ENCODE assay signal across 8 mouse cellular contexts in genomic region chr4:124801552-124802308, GRCm38 (mm10). TPM values are rescaled to one million over a fixed set of nuclear protein-coding genes. Genes with fewer than 3 reads are reported as not detected.
DNase-seq lines count a peak whose midpoint lies in the region; ATAC-seq and TF ChIP-seq lines count a peak whose summit lies in the region.

TSS of gene Mtf1 (plus strand) at chr4:124802104.

- H3K9me3 ChIP-seq in heart, embryonic 14.5 days (ENCODE audit: control insufficient read depth, low read length): no peaks in the 10 kb centered on the region
- H3K9me3 ChIP-seq in liver, embryonic 11.5 days (ENCODE audit: control insufficient read depth, low read length): no peaks in the 10 kb centered on the region

- peaks cover 0 to 12% of the 10 kb centered on the region in 2 experiments; a peak in 3 of 4 replicates for H3K4me1 ChIP-seq in heart, embryonic 14.5 days (ENCODE audit: control insufficient read depth in 2 of 2, insufficient read depth in 2 of 2, low read length in 2 of 2)
- peaks cover 13% of the 10 kb centered on the region for H3K4me1 ChIP-seq in liver, embryonic 11.5 days (replicated peaks; ENCODE audit: control insufficient read depth, insufficient read depth, low read length)

- WGBS in heart, embryonic 14.5 days: 4% methylated on average over 21 of the region's 21 CpGs
- 4% methylated on average over 21 of the region's 21 CpGs for WGBS in liver, embryonic 11.5 days

- peak; percentile 76 to 86 for DNase-seq in CD8-positive naive resting alpha-beta T cell, adult 2 months (ENCODE audit: low read depth in 2 of 2, low spot score in 2 of 2)
- DNase-seq in c-Kit-negative CD71-positive TER-119-positive erythroid progenitor cells, embryonic 14.5 days (ENCODE audit: low read depth, low spot score): peak; percentile 90
- DNase-seq in fibroblast of lung, adult 2 months (ENCODE audit: low read depth): peak; percentile 61
- DNase-seq in kidney, postnatal 10 days: peak; percentile 95
- peak; percentile 79 for DNase-seq in liver, embryonic 11.5 days (ENCODE audit: low spot score)
- peak; percentile 89 to 97 for DNase-seq in spleen, postnatal 4 days (ENCODE audit: low spot score in 2 of 2)

- peaks cover 35% of the 10 kb centered on the region for H3K79me2 ChIP-seq in myocyte (ENCODE audit: control insufficient read depth, insufficient read depth)

- peak within 1 kb of the TSS; percentile 66 to 89 for H3K4me3 ChIP-seq in heart, embryonic 14.5 days (ENCODE audit: control insufficient read depth in 1 of 2, insufficient read depth in 1 of 2, low read depth in 1 of 2, low read length in 2 of 2)
- H3K4me3 ChIP-seq in liver, embryonic 11.5 days (ENCODE audit: low read depth, low read length): peak within 1 kb of the TSS; percentile 92
- H3K4me3 ChIP-seq in myocyte: peak within 1 kb of the TSS; percentile 100

- H3K4me2 ChIP-seq in heart, embryonic 14.5 days (ENCODE audit: low read length): peak within 1 kb of the TSS; percentile 93
- H3K4me2 ChIP-seq in liver, embryonic 11.5 days: peak within 1 kb of the TSS; percentile 91
- H3K4me2 ChIP-seq in myocyte (ENCODE audit: low read depth): peak within 1 kb of the TSS; percentile 76

- no peaks in the 10 kb centered on the region for H3K27me3 ChIP-seq in heart, embryonic 14.5 days (ENCODE audit: control insufficient read depth, insufficient read depth, low read length)
- H3K27me3 ChIP-seq in liver, embryonic 11.5 days (replicated peaks; ENCODE audit: control insufficient read depth, insufficient read depth, low read length): no peaks in the 10 kb centered on the region
- H3K27me3 ChIP-seq in myocyte (ENCODE audit: control insufficient read depth, insufficient read depth, insufficient read length): no peaks in the 10 kb centered on the region

- no peak for TF ChIP-seq POLR2A in myocyte (IDR thresholded peaks at IDR 0.05; ENCODE audit: insufficient read length, low read depth)

- peak within 1 kb of the TSS; percentile 89 for H3K9ac ChIP-seq in heart, embryonic 14.5 days (ENCODE audit: low read length)
- peak within 1 kb of the TSS; percentile 99 for H3K9ac ChIP-seq in liver, embryonic 11.5 days (ENCODE audit: low read depth, low read length)

- peak within 1 kb of the TSS; percentile 90 to 94 for H3K27ac ChIP-seq in heart, embryonic 14.5 days (replicated peaks in 1 of 2; ENCODE audit: control insufficient read depth in 1 of 2, insufficient read depth in 1 of 2, low read depth in 2 of 2, low read length in 2 of 2)
- peak within 1 kb of the TSS; percentile 99 for H3K27ac ChIP-seq in liver, embryonic 11.5 days (ENCODE audit: low read depth, low read length)

- H3ac ChIP-seq in myocyte (ENCODE audit: control insufficient read depth, insufficient read length): peak within 1 kb of the TSS; percentile 52

- H3K36me3 ChIP-seq in heart, embryonic 14.5 days (ENCODE audit: control insufficient read depth, insufficient read depth, low read length): peaks cover 51% of the 10 kb centered on the region
- peaks cover 22% of the 10 kb centered on the region for H3K36me3 ChIP-seq in liver, embryonic 11.5 days (ENCODE audit: control insufficient read depth, insufficient read depth, low read length)
- peaks cover 44% of the 10 kb centered on the region for H3K36me3 ChIP-seq in myocyte (ENCODE audit: control insufficient read depth, insufficient read depth)

- peak; percentile 64 for ATAC-seq in heart, embryonic 14.5 days (ENCODE audit: insufficient number of reproducible peaks, insufficient read depth, low FRiP score, low read depth)
- ATAC-seq in liver, embryonic 11.5 days (replicated peaks; ENCODE audit: low FRiP score): peak; percentile 76

TF ChIP-seq in myocyte, 11 proteins besides CTCF, POLR2A, EP300 and RAD21:
- TF ChIP-seq CEBPB (IDR thresholded peaks at IDR 0.05; ENCODE audit: insufficient read depth, poor library complexity, severe bottlenecking) (no peak), E2F4 (IDR thresholded peaks at IDR 0.05; ENCODE audit: insufficient read depth) (no peak), MYOD1 (IDR thresholded peaks at IDR 0.05; ENCODE audit: control insufficient read depth in 1 of 3, insufficient read length in 2 of 3, low read depth in 2 of 3) (peak in 1 of 3 experiments; percentile 3), SRF (IDR thresholded peaks at IDR 0.05; ENCODE audit: control insufficient read depth, insufficient read length, low read depth) (peak; percentile 13), MYOG (IDR thresholded peaks at IDR 0.05; ENCODE audit: control insufficient read depth in 1 of 3, insufficient read depth in 1 of 3, insufficient read length in 2 of 3, low read depth in 2 of 3) (peak in 1 of 3 experiments; percentile 26), POLR2AphosphoS2 (IDR thresholded peaks at IDR 0.05; ENCODE audit: insufficient read length, low read depth) (no peak), USF1 (IDR thresholded peaks at IDR 0.05; ENCODE audit: low read depth) (no peak), TCF12 (IDR thresholded peaks at IDR 0.05; ENCODE audit: insufficient read depth, poor library complexity, severe bottlenecking) (no peak), TCF3 (IDR thresholded peaks at IDR 0.05; ENCODE audit: insufficient read length, low read depth) (no peak), MAX (IDR thresholded peaks at IDR 0.05; ENCODE audit: low read depth) (no peak), REST (IDR thresholded peaks at IDR 0.05; ENCODE audit: insufficient read depth, insufficient read length) (no peak)
TF ChIP-seq in myocyte: peak in this region for 3.

RNA-seq across cellular contexts. Expression of gene Mtf1, which starts in this region (rescaled TPM):
- 11.4 and 14.0 TPM in 2 replicates for polyA plus RNA-seq in heart, embryonic 14.5 days (2014; fragmentation: Nextera tagmentation; extraction: Ambion mirVana)
- 21.2 and 24.2 TPM in 2 replicates for polyA plus RNA-seq in liver, embryonic 11.5 days (2014; fragmentation: Nextera tagmentation; extraction: Ambion mirVana)
- polyA plus RNA-seq in myocyte (2012; fragmentation: generic; extraction: Trizol): 12.9 TPM

Comparison
In these comparisons a context has a peak if more than half of its experiments do, and no peak if none do; other contexts are left out.
1. Peak in every context shown above with its lines: DNase-seq, ATAC-seq, H3K4me3 ChIP-seq and H3K27ac ChIP-seq.